Mouse (Mus musculus) ES-CJ7 (cell line): ENCODE measurements around the gene Rab34.

Source experiments
- DNase-seq: peaks from one replicate; pipeline ENCODE4 v3.0.0; 2011; ENCODE audit warnings: low read depth, low spot score

Gene Rab34

DNA sequence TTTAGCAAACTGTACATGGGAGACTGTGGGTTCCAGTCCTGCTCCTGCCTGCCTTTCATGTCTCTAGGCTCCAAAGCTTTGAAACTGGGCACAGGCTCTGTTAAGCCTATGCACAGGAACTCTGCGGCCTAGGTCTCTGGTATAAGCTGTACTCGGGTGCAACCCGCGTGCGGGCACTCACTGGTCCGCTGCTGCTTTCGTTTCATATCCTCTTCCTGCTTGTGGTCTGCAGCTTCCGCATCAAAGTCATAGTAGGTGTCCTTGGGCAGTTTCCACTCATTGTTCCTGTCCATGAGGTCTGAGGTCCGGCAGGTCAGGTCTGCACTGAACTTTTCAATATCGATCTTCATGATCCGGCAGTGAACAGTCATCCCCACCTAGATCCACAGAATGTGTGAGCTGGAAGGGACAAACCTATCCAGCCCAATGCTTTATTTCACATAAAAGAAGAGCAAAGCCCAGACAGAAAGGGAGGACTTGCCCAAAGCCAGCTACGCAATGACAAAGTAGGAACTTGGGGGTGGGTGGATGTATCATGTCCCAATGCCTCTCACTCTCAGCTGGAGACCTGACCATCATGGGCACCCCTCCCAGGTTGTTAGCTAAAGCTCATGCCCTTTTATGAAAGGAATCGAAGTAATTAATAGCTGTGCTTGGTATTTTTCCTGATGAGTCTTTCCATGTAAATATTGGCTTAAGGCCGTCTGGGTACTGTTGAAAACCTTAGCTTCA is 25.0 kb downstream of the Rab34 start:
- no peak for DNase-seq

DNA sequence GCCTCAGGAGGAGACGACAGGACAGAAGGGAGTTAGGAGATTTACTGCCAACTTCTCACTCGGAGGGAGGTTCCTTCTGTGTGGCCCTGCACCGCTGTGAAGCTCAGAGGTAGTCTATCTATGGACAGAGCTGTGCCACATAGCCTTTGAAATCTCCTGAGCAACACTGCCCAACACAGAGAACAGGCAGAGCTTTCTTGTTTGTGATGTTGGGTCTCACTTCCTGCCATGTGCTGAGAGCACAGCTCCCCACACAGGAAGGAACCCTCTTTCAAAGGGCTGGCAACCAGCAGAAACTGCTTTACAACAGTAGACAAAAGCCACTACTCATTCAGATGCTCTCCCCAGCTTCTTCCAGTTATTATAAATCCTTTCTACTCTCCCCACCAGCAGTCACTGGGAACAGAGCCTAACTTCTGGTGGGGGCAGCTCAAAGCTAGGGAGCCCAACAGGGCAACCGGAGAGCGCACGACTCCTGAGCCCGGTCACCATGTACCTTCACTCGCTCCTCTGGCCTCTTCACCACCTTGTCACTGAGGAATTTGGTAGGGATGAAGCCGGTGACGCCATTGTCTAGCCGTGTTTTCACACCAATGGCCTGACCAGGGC is 27.6 kb downstream of the Rab34 start:
- DNase-seq = no peak

DNA sequence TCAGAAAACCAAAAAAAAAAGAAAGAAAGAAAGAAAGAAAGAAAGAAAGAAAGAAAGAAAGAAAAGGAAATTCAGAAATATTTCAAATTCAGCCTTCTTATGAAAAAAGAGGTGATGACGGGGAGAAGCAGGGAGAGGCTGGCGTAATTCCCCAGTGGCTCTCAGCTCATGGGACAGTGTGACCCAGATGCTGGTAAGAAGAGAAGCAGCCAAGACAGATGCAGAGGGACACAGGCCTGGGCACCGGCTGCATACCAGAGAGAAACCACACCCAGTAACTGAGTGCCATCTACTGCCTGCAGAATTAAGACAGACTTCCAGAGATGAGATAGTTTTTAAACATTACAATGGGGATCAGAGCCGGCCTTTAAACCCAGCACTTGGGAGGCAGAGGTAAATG is 35.4 kb downstream of the Rab34 start:
- no peak for DNase-seq

DNA sequence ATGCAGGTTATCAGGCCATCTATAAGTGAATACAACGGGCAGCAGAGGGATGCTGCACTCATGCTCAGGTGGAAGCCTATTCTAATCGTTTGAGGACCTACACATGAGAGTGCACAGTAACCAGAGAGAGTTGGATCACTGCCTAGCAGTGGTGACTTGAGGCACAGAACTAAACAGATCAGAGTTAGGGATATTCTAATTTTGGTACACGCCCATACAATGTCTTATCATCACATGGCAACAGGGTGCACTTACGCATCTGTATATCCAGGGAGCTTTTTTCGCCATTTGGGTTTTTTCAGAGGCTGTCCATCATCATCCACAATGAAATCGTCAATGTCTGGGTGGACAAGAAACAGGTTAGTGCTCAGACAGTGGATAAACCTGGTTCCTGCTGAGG is 43.3 kb downstream of the Rab34 start:
- DNase-seq = no peak

DNA sequence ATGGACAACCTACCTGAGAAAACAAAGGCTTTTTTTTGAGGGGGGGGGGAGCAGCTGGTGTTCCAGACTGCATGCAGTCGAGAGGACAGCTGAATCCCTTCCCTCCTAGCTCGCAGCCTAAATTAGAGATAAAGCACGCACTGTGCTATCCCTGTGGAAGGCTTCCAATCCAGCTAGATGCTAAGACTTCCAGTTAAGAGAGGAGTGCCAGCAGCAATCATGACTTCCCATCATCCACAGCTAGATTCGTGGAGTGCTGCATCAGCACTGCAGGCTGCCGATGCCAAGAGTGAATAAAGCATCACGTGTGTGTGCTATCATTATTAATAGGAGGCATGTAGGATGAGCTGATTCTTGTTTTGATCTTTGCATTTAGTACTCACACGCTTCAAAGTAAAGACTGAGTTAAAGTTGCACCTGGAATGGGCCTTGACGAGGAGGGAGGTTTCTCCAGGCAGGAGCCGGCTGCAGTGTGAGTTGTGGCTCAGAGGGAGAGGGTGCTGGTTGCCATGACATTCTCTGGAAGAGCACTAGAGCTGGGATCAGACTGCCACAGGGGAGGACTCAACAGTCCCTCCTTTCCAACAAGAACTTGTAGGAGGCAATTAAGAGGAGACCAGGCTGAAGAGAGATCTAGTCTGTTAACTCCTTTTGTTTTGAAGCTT is 52.1 kb downstream of the Rab34 start:
- no peak for DNase-seq
